Mouse (Mus musculus): ENCODE results near the gene Gm20388.
"Not testable (repeated sequence)": the region's sequence is repeated elsewhere in the genome, so short reads cannot be mapped to it uniquely, and the experiment has no call there.

GRCm38 (mm10) chr8:124014299-124014698 is 4103.7 kb downstream of the Gm20388 start:
- not testable (repeated sequence) for TF ChIP-seq CTCF (IDR thresholded peaks at IDR 0.05; ENCODE audit: low read depth); EP300 (optimal IDR thresholded peaks at IDR 0.05)
